Mouse (Mus musculus) forebrain, embryonic 14.5 days (tissue): ENCODE results near the gene Fam205a3. TPM values are rescaled to one million over a fixed set of nuclear protein-coding genes. Genes with fewer than 3 reads are reported as not detected.
"Not testable (repeated sequence)": the region's sequence is repeated elsewhere in the genome, so short reads cannot be mapped to it uniquely, and the experiment has no call there.

ENCODE experiments used
- ATAC-seq: fragments of 200-750 bp; cut with Nextera tagmentation; 2 replicates; pipeline ENCODE4 v1.8.0; 2017; ENCODE audit warnings: mild to moderate bottlenecking, moderate library complexity
- DNase-seq: peaks from one replicate; pipeline ENCODE4 v3.0.0-alpha.2; 2015; ENCODE audit warnings: low spot score
- H3K27ac ChIP-seq: fragments of 300-500 bp; sonication (generic); 2 replicates; pipeline ENCODE4 v1.5.1; 2014; ENCODE audit warnings: low read depth, mild to moderate bottlenecking, control low read depth, low read length, moderate library complexity
- H3K27me3 ChIP-seq: fragments of 300-500 bp; sonication (generic); replicated peaks from 2 replicates; pipeline ENCODE4 v1.6.1; 2014; ENCODE audit warnings: low read length, control low read depth, mixed read lengths; ENCODE audit not compliant: control insufficient read depth, insufficient read depth
- H3K36me3 ChIP-seq: fragments of 300-500 bp; sonication (generic); 2 replicates; pipeline ENCODE4 v1.6.1; 2014; ENCODE audit warnings: low read length, control low read depth; ENCODE audit not compliant: control insufficient read depth, insufficient read depth
- H3K4me1 ChIP-seq: fragments of 300-500 bp; sonication (generic); 2 replicates; pipeline ENCODE4 v1.6.1; 2014; ENCODE audit warnings: antibody characterized with exemption, low read length, control low read depth; ENCODE audit not compliant: control insufficient read depth, insufficient read depth
- H3K4me2 ChIP-seq: fragments of 300-500 bp; sonication (generic); 2 replicates; pipeline ENCODE4 v1.6.1; 2014; ENCODE audit warnings: mild to moderate bottlenecking, control low read depth, low read length
- H3K4me3 ChIP-seq: fragments of 300-500 bp; sonication (generic); 2 replicates; pipeline ENCODE4 v1.5.1; 2014; ENCODE audit warnings: low read depth, low read length, control low read depth
- H3K9ac ChIP-seq: fragments of 300-500 bp; sonication (generic); 2 replicates; pipeline ENCODE4 v1.6.1; 2014; ENCODE audit warnings: mild to moderate bottlenecking, low read length, control low read depth, moderate library complexity
- H3K9me3 ChIP-seq: fragments of 300-500 bp; sonication (generic); replicated peaks from 2 replicates; pipeline ENCODE4 v1.6.1; 2016; ENCODE audit warnings: low read length, control low read depth, mixed read lengths; ENCODE audit not compliant: control insufficient read depth
- WGBS: fragments of 180-500 bp; shearing (Covaris S2); extraction: QIAGEN DNeasy Blood & Tissue Kit; methylation state at CpG from one replicate; pipeline ENCODE4 v1.1.7; 2014; 5-methylcytosine and 5-hydroxymethylcytosine counted together
- polyA plus RNA-seq: library from polyadenylated mRNA; unstranded; fragments of >200 nt; fragmentation: Nextera tagmentation; extraction: Ambion mirVana; gene quantifications from 2 replicates; pipeline ENCODE4 v1.2.1, GENCODE M21; 2014

Fam205a3 gene
- polyA plus RNA-seq = not detected in 2 replicates

- WGBS = no CpG with 5 or more reads among the region's 1 CpGs
- H3K27me3 ChIP-seq, ATAC-seq, H3K9ac ChIP-seq, H3K36me3 ChIP-seq, DNase-seq, H3K4me2 ChIP-seq, H3K9me3 ChIP-seq, H3K4me1 ChIP-seq, H3K27ac ChIP-seq, H3K4me3 ChIP-seq: not testable (repeated sequence)
These were observed at the start of gene Fam205a3 for GRCm38 (mm10) chr4:42318034-42318433. TSS of gene Fam205a3 (plus strand) at chr4:42318334.

GRCm38 (mm10) chr4:42293967-42294366 lies 24.2 kb upstream of the Fam205a3 start, which contains the start of gene Gm21953:
TSS of gene Gm21953 (plus strand) at chr4:42294267.
- no CpG with 5 or more reads among the region's 18 CpGs for WGBS
- not testable (repeated sequence) for ATAC-seq

More at GRCm38 (mm10) chr4:42293967-42294366, 24.2 kb upstream of the Fam205a3 start, which contains the start of gene Gm21953:
- H3K27ac ChIP-seq, H3K4me1 ChIP-seq, H3K27me3 ChIP-seq, H3K4me3 ChIP-seq, H3K4me2 ChIP-seq, H3K9ac ChIP-seq, H3K36me3 ChIP-seq, H3K9me3 ChIP-seq, DNase-seq: not testable (repeated sequence)

Other genes with a start within 250 kb of the Fam205a3 start
- gene Gm3893, start 227.1 kb upstream of the Fam205a3 start, polyA plus RNA-seq = not detected in 2 replicates
- 0.42 TPM in 1 of 2 replicates, not detected in the other for gene Gm13304, start 203.5 kb upstream of the Fam205a3 start, polyA plus RNA-seq
- 1.6 TPM in 1 of 2 replicates, not detected in the other for gene Gm13306, start 164.9 kb upstream of the Fam205a3 start, polyA plus RNA-seq
- gene Gm13305, start 149.7 kb upstream of the Fam205a3 start, polyA plus RNA-seq = not detected in 2 replicates
- not detected in 2 replicates for gene Gm10600, start 77.7 kb upstream of the Fam205a3 start, polyA plus RNA-seq
- gene Ccl21b, start 62.6 kb upstream of the Fam205a3 start, polyA plus RNA-seq = not detected in 2 replicates
- gene Gm21953, start 24.1 kb upstream of the Fam205a3 start, polyA plus RNA-seq = not detected in 2 replicates
- gene Gm21586, start 121.0 kb downstream of the Fam205a3 start, polyA plus RNA-seq = not detected in 2 replicates
- gene Gm2163, start 148.4 kb downstream of the Fam205a3 start, polyA plus RNA-seq = 0.14 TPM in 1 of 2 replicates, not detected in the other
- not detected in 2 replicates for gene Fam205a2, start 209.8 kb downstream of the Fam205a3 start, polyA plus RNA-seq